Mouse (Mus musculus): ENCODE results near the gene Prdm15. TPM values are rescaled to one million over a fixed set of nuclear protein-coding genes. Genes with fewer than 3 reads are reported as not detected.

Gene Prdm15
- 1 to 10 TPM; 3.7 to 5.9 TPM for total RNA-seq (2021)
- long read RNA-seq, experiment 1, partial matches to known transcripts = 2 of 2 reads
- long read RNA-seq, experiment 1, other reads (novel, unspliced or antisense) = 0 of 2 reads
- long read RNA-seq, experiment 2, partial matches to known transcripts = 0 of 4 reads
- long read RNA-seq, experiment 2, other reads (novel, unspliced or antisense) = 4 of 4 reads

- intact Hi-C loops (cut with DNase I; ENCODE audit: low total_unique reads) = no loop called here
Measured at GRCm38 (mm10) chr16:97851741-97852319, at the start of gene Prdm15. TSS of gene Prdm15 (minus strand) at chr16:97851850.

GRCm38 (mm10) chr16:97897346-97898024 lies 45.8 kb upstream of the Prdm15 start:
- intact Hi-C loops (cut with DNase I; ENCODE audit: low total_unique reads) = no loop called here

More at GRCm38 (mm10) chr16:97851741-97852319, at the start of gene Prdm15:
- DNase-seq = peak; percentile 89

GRCm38 (mm10) chr16:97887762-97888161 lies 36.1 kb upstream of the Prdm15 start:
- intact Hi-C loops (cut with DNase I; ENCODE audit: low total_unique reads) = no loop called here

More at GRCm38 (mm10) chr16:97897346-97898024, 45.8 kb upstream of the Prdm15 start:
- peak; percentile 67 for DNase-seq

GRCm38 (mm10) chr16:97883696-97884095 lies 32.0 kb upstream of the Prdm15 start:
- intact Hi-C loops (cut with DNase I; ENCODE audit: low total_unique reads) = no loop called here
- DNase-seq = no peak

More at GRCm38 (mm10) chr16:97887762-97888161, 36.1 kb upstream of the Prdm15 start:
- no peak for DNase-seq

- intact Hi-C loops (cut with DNase I; ENCODE audit: low total_unique reads) = no loop called here
- no peak for DNase-seq
Measured at GRCm38 (mm10) chr16:97882891-97883290, 31.2 kb upstream of the Prdm15 start.

GRCm38 (mm10) chr16:97879134-97879533 lies 27.5 kb upstream of the Prdm15 start:
- peak; percentile 24 for DNase-seq
- intact Hi-C loops (cut with DNase I; ENCODE audit: low total_unique reads) = no loop called here

- no peak for DNase-seq
- intact Hi-C loops (cut with DNase I; ENCODE audit: low total_unique reads) = no loop called here
Measured at GRCm38 (mm10) chr16:97877502-97877901, 25.9 kb upstream of the Prdm15 start.

- intact Hi-C loops (cut with DNase I; ENCODE audit: low total_unique reads) = no loop called here
- no peak for DNase-seq
Measured at GRCm38 (mm10) chr16:97875101-97875500, 23.5 kb upstream of the Prdm15 start.

GRCm38 (mm10) chr16:97874376-97874775 lies 22.7 kb upstream of the Prdm15 start:
- DNase-seq = no peak

GRCm38 (mm10) chr16:97872657-97873056 lies 21.0 kb upstream of the Prdm15 start:
- no peak for DNase-seq
- intact Hi-C loops (cut with DNase I; ENCODE audit: low total_unique reads) = no loop called here

More at GRCm38 (mm10) chr16:97874376-97874775, 22.7 kb upstream of the Prdm15 start:
- intact Hi-C loops (cut with DNase I; ENCODE audit: low total_unique reads) = no loop called here

- intact Hi-C loops (cut with DNase I; ENCODE audit: low total_unique reads) = loop anchor here (10.0 kb wide), 1 partner anchor 45 kb away; no protein-coding TSS in a partner anchor
- no peak for DNase-seq
Measured at GRCm38 (mm10) chr16:97869193-97870102, 17.8 kb upstream of the Prdm15 start.

- DNase-seq = no peak
- intact Hi-C loops (cut with DNase I; ENCODE audit: low total_unique reads) = loop anchor here (10.0 kb wide), 1 partner anchor 51 kb away; no protein-coding TSS in a partner anchor
Measured at GRCm38 (mm10) chr16:97863932-97864467, 12.3 kb upstream of the Prdm15 start.

GRCm38 (mm10) chr16:97856050-97856449 lies 4.4 kb upstream of the Prdm15 start:
- DNase-seq = no peak
- intact Hi-C loops (cut with DNase I; ENCODE audit: low total_unique reads) = no loop called here

GRCm38 (mm10) chr16:97851061-97851740 lies 449 bp downstream of the Prdm15 start:
- peak; percentile 91 for DNase-seq
- intact Hi-C loops (cut with DNase I; ENCODE audit: low total_unique reads) = no loop called here

- intact Hi-C loops (cut with DNase I; ENCODE audit: low total_unique reads) = no loop called here
Measured at GRCm38 (mm10) chr16:97850667-97851060, 986 bp downstream of the Prdm15 start.

GRCm38 (mm10) chr16:97848832-97849231 lies 2.8 kb downstream of the Prdm15 start:
- no peak for DNase-seq
- intact Hi-C loops (cut with DNase I; ENCODE audit: low total_unique reads) = no loop called here

More at GRCm38 (mm10) chr16:97850667-97851060, 986 bp downstream of the Prdm15 start:
- DNase-seq = no peak

- DNase-seq = no peak
- intact Hi-C loops (cut with DNase I; ENCODE audit: low total_unique reads) = no loop called here
Measured at GRCm38 (mm10) chr16:97844967-97845937, 6.4 kb downstream of the Prdm15 start.

- intact Hi-C loops (cut with DNase I; ENCODE audit: low total_unique reads) = no loop called here
- no peak for DNase-seq
Measured at GRCm38 (mm10) chr16:97832154-97832553, 19.5 kb downstream of the Prdm15 start.

Data from gastrocnemius, postnatal 14 days (tissue).